Mouse (Mus musculus) embryonic fibroblast, embryonic 13.5 days (primary cell): ENCODE results near the gene Alyref.

Experiments used
- CTCF ChIP-seq: IDR thresholded peaks from 2 replicates; pipeline ENCODE4 v1.5.1; 2011; ENCODE audit warnings: mild to moderate bottlenecking, control low read depth, low read length, moderate library complexity, borderline replicate concordance; ENCODE audit not compliant: insufficient read depth
- POLR2A ChIP-seq: IDR thresholded peaks from 2 replicates; pipeline ENCODE4 v1.6.1; 2011; ENCODE audit warnings: low read depth, mild to moderate bottlenecking, control low read depth, low read length, moderate library complexity

DNA sequence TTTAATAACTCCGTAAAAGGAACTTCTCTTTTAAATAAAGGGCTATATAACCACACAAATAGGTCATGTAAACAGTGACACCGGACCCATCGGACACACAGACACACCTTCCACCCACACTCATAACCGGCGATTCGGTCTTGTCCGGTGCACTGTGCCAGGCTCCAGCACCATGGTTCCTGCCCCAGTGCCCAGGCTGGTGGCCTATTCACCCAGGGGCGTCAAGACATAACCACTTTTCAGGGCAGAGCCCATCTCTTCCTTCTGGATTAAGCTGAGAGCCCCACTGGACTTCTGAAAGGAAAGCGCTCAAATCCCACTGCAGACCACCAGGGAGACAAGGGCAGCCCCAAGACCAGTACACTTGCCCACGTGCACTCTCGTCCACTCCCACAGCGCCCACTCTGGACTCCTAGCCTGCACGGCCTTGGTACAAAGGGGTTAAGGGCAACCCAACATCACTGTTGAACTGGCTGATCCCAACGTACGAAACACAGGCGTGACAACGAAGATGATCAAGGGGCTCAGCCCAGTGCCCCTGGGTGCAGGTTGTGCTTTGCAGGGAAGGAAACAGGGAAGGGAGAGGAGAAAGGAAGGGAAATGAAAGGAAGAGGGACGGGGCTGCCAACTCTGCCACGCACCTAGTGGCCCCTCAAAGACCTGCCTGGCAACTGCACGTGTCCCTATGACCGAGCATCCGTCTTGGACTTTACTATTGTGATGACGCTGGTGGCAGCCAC lies 30.6 kb upstream of the Alyref start:
- no peak for TF ChIP-seq POLR2A
- no peak for TF ChIP-seq CTCF
